Mouse (Mus musculus) midbrain, embryonic 12.5 days (tissue): ENCODE measurements at regions not wholly inside any gene's neighbourhood (a gene's known extent, or its start where the extent isn't known, plus 50 kb on each side); places are given as distances from the start of the nearest gene placed in this dataset.
A peak's percentile ranks its signal among the peaks of the same experiment; 100 is the strongest.

Experiments
- ATAC-seq: fragments of 200-750 bp; cut with Nextera tagmentation; 2 replicates; pipeline ENCODE4 v1.8.0; 2017; ENCODE audit warnings: low read depth, moderate TSS enrichment, moderate library complexity; ENCODE audit not compliant: low FRiP score
- H3K27ac ChIP-seq: fragments of 300-500 bp; sonication (generic); replicated peaks from 2 replicates; pipeline ENCODE4 v1.5.1; 2016; ENCODE audit warnings: mild to moderate bottlenecking
- H3K27me3 ChIP-seq: fragments of 300-500 bp; sonication (generic); 2 replicates; pipeline ENCODE4 v1.6.1; 2016; ENCODE audit warnings: mild to moderate bottlenecking
- H3K36me3 ChIP-seq: fragments of 300-500 bp; sonication (generic); 2 replicates; pipeline ENCODE4 v1.6.1; 2016
- H3K4me1 ChIP-seq: fragments of 300-500 bp; sonication (generic); 2 replicates; pipeline ENCODE4 v1.6.1; 2016
- H3K4me2 ChIP-seq: fragments of 300-500 bp; sonication (generic); replicated peaks from 2 replicates; pipeline ENCODE4 v1.6.1; 2016; ENCODE audit warnings: mild to moderate bottlenecking, moderate library complexity
- H3K4me3 ChIP-seq: fragments of 300-500 bp; sonication (generic); 2 replicates; pipeline ENCODE4 v1.5.1; 2016; ENCODE audit warnings: mild to moderate bottlenecking
- H3K9ac ChIP-seq: fragments of 300-500 bp; sonication (generic); replicated peaks from 2 replicates; pipeline ENCODE4 v1.6.1; 2016; ENCODE audit warnings: mild to moderate bottlenecking, moderate library complexity
- H3K9me3 ChIP-seq: fragments of 300-500 bp; sonication (generic); 2 replicates; pipeline ENCODE4 v1.6.1; 2016; ENCODE audit warnings: mild to moderate bottlenecking
- WGBS: fragments of 180-500 bp; shearing (Covaris S2); methylation state at CpG from one replicate; pipeline ENCODE4 v1.1.7; 2016; 5-methylcytosine and 5-hydroxymethylcytosine counted together

DNA sequence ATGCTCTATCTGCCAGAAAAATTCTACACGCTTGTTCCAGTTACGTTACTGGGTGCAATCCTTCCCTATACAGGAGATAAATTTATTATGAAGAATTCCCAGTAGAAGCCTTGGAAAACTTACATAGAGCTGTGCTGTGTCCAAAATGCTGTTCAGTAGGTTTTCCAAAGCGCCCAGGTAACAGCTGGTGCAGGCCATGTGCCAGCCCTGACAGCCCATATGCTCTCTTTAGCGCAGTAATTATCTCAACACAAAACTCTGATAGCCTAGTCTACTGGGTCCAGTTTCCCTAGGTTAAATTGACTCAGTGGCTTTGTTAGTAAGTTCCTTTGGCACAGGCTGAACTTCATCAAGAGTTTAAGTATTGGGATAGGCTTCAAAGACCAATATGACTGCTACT lies 122.2 kb upstream of the Rnf219 start:
- H3K27ac ChIP-seq = no peak overlapping the region
- WGBS = 95% methylated on average over 4 of the region's 4 CpGs
- ATAC-seq = no peak

DNA sequence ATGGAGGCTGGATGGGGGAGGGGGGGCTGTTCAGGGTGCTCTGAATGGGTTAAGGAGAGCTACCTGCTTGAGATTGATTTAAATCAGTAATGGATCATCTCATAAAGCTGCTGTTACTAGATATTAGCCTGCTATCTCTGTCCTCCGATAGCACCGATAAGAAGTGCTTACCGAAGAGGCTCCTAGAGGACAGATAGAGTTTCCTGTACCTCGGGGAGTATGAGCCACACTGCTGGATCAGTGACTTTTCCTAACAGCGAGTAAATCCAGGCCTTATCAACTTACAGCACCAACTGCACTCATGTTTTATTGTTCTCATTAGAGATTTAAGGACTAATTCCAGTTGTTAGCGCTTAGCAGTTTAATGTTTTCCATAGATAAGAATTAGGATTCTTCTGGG lies 120.3 kb upstream of the Rnf219 start:
- Histone ChIP-seq H3K27me3 (no peaks in the 10 kb centered on the region), H3K4me2 (no peak overlapping the region), H3K4me3 (no peak overlapping the region), H3K4me1 (0 out of 2 replicates have a peak, but pooled peaks cover 14% of the 10 kb centered on the region), H3K36me3 (no peaks in the 10 kb centered on the region), H3K27ac (no peak overlapping the region), H3K9ac (no peak overlapping the region), H3K9me3 (no peaks in the 10 kb centered on the region)
- ATAC-seq = no peak
- 78% methylated on average over 6 of the region's 6 CpGs for WGBS

More for the DNA sequence above, 122.2 kb upstream of the Rnf219 start:
- Histone ChIP-seq H3K9me3 (no peaks in the 10 kb centered on the region), H3K27me3 (no peaks in the 10 kb centered on the region), H3K36me3 (no peaks in the 10 kb centered on the region), H3K4me3 (no peak overlapping the region), H3K9ac (no peak overlapping the region), H3K4me2 (no peak overlapping the region), H3K4me1 (peaks cover 13% of the 10 kb centered on the region; the same call in 1 of the 2 replicates)

DNA sequence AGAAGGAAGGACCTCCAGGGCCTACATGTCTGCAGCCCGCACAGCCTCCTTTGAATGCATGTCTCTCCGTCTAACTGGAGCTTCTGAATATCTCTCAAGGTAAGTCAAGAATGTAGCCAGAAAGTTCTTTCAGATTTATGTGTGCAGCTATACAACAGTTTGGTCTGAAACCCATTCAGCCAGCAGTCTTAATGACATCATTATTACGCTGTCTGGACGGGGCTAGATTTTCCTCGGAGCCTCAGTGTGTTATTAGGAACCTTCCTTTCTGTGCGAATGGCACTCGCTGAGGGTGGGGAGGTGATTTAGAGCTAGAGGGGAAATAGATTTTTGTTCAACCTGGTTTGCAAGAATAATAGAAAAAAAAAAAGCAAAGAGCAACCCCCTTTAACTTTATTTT lies 116.9 kb upstream of the Rnf219 start:
- no peak overlapping the region for H3K9ac ChIP-seq
- ATAC-seq = 0 out of 2 replicates have a peak, but pooled peaks have one; percentile 4
- 0 out of 2 replicates have a peak, but pooled peaks cover 14% of the 10 kb centered on the region for H3K4me1 ChIP-seq
- no peak overlapping the region for H3K4me2 ChIP-seq
- no peaks in the 10 kb centered on the region for H3K36me3 ChIP-seq
- no peaks in the 10 kb centered on the region for H3K27me3 ChIP-seq
- WGBS = 61% methylated on average over 7 of the region's 7 CpGs
- no peak overlapping the region for H3K4me3 ChIP-seq
- H3K9me3 ChIP-seq = no peaks in the 10 kb centered on the region
- no peak overlapping the region for H3K27ac ChIP-seq

DNA sequence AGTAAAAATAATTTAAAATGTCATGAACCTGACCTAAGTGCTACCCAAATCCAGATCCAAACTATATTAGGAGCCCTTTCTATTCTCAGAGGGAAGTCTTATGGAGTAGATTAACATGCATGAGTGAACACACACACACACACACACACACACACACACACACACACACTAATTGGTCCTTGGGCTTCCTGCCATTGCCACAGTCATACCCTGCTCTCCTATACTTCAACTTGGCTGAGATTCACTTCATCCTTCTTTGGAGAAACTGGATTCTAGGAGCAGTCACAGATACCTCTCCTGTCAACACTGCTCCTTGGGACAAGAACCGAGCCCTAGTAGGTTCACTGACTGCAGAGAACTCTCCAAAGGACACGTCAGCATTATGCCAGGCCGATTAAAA lies 89.0 kb upstream of the Rnf219 start:
- H3K4me1 ChIP-seq = no peaks in the 10 kb centered on the region
- no peaks in the 10 kb centered on the region for H3K36me3 ChIP-seq
- 86% methylated on average over 3 of the region's 3 CpGs for WGBS
- ATAC-seq = no peak
- H3K27ac ChIP-seq = no peak overlapping the region
- no peak overlapping the region for H3K4me3 ChIP-seq
- no peaks in the 10 kb centered on the region for H3K9me3 ChIP-seq
- H3K4me2 ChIP-seq = no peak overlapping the region
- no peak overlapping the region for H3K9ac ChIP-seq
- no peaks in the 10 kb centered on the region for H3K27me3 ChIP-seq

DNA sequence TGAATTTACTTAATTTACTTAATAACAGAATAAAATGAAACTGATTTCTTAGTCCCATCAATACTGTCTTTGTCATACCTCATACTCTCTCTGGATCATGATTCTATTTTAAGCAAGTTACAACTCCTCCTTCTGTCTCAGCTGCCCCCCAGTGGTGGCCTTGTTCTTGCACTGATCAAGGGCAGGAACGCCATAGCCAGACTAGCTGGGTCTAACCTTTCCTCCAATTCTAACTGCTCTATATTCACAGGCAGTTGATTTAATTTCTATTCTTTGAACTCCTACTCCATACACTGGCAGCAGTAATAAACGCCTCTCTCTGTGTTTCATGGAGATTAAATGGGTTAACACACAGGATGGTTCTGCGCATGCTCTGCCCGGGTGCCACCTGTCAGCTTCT lies 87.9 kb upstream of the Rnf219 start:
- Histone ChIP-seq H3K27ac (no peak overlapping the region), H3K4me3 (no peak overlapping the region), H3K4me1 (no peaks in the 10 kb centered on the region), H3K27me3 (no peaks in the 10 kb centered on the region), H3K36me3 (no peaks in the 10 kb centered on the region), H3K4me2 (no peak overlapping the region), H3K9me3 (no peaks in the 10 kb centered on the region), H3K9ac (no peak overlapping the region)
- 79% methylated on average over 4 of the region's 4 CpGs for WGBS
- ATAC-seq = no peak

DNA sequence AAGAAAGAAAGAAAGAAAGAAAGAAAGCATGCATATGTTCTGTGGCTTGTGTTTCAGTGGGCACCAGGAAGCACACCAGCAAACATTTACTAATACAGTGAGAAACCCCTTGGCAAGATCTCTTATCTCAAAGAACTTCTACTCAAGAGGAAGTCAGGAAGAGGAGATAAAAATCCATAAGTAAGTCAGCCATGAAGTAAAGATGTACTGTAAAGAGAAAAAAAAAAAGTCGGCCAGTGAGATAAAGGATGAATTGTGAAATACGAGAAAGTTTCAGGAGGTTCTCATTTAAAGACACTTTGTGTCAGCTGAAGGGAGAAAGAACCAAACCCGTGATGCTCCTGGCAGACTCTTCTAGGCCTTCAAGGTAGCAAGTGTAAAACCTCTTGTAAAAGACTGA lies 72.4 kb upstream of the Rnf219 start:
- Histone ChIP-seq H3K27ac (no peak overlapping the region), H3K4me3 (no peak overlapping the region), H3K9ac (no peak overlapping the region), H3K4me2 (no peak overlapping the region), H3K9me3 (no peaks in the 10 kb centered on the region), H3K27me3 (no peaks in the 10 kb centered on the region), H3K36me3 (no peaks in the 10 kb centered on the region), H3K4me1 (no peaks in the 10 kb centered on the region)
- ATAC-seq = no peak
- 92% methylated on average over 3 of the region's 3 CpGs for WGBS
